ENCODE assay signal across 8 mouse cellular contexts in genomic region chr2:119337425-119338265, GRCm38 (mm10). TPM values are rescaled to one million over a fixed set of nuclear protein-coding genes. Genes with fewer than 3 reads are reported as not detected.
DNase-seq lines count a peak whose midpoint lies in the region; ATAC-seq and TF ChIP-seq lines count a peak whose summit lies in the region.

No protein-coding gene starts in this region.

- no peaks in the 10 kb centered on the region for H3K9me3 ChIP-seq in hindbrain, embryonic 16.5 days (ENCODE audit: control insufficient read depth, low read length)

- no peak for DNase-seq in Patski (ENCODE audit: low read depth, low spot score)
- peak; percentile 92 to 93 for DNase-seq in cerebellum, postnatal 36 days
- DNase-seq in gastrocnemius, adult 18-20 months (ENCODE audit: low spot score) = peak; percentile 93
- peak; percentile 80 to 85 for DNase-seq in left cerebral cortex, adult 2 months (ENCODE audit: extremely low spot score in 1 of 2, low spot score in 2 of 2)
- peak; percentile 71 for DNase-seq in retina, postnatal 7 days (ENCODE audit: low read depth, low spot score)
- DNase-seq in urinary bladder, adult 18-20 months (ENCODE audit: low spot score in 2 of 2) = peak; percentile 80 to 95

- no peaks in the 10 kb centered on the region for H3K27me3 ChIP-seq in Patski
- 0 out of 2 replicates have a peak, but pooled peaks cover 2% of the 10 kb centered on the region for H3K27me3 ChIP-seq in hindbrain, embryonic 16.5 days (replicated peaks; ENCODE audit: control insufficient read depth, insufficient read depth, low read length)

- no peak for TF ChIP-seq CTCF in Patski (IDR thresholded peaks at IDR 0.05)
- peak; percentile 97 for TF ChIP-seq CTCF in left cerebral cortex, adult 2 months (IDR thresholded peaks at IDR 0.05)

- H3K4me3 ChIP-seq in hindbrain, embryonic 16.5 days (ENCODE audit: low read length) = peak overlapping the region; percentile 65
- H3K4me3 ChIP-seq in left cerebral cortex, adult 2 months = peak overlapping the region; percentile 45
- H3K4me3 ChIP-seq in macrophage (ENCODE audit: inconsistent target) = peak overlapping the region; percentile 17; the same call in 1 of the 2 replicates

- CTCF ChIA-PET in Patski (lab: Charles Lee) = interaction anchor here (0.7 to 2.4 kb wide), 15 partner anchors 9 to 107 kb away, joined by 3 to 23 read pairs (median 4); partner anchors contain the start of gene Vps18

- no peaks in the 10 kb centered on the region for H3K79me2 ChIP-seq in macrophage (ENCODE audit: inconsistent target)

- in situ Hi-C loops in Patski (cut with MboI; ENCODE audit: low pct_unique_long_range_greater_than_20kb) = no loop called here

- peak; percentile 86 for ATAC-seq in Patski
- ATAC-seq in hindbrain, embryonic 16.5 days = peak; percentile 88

- 6% methylated on average over 50 of the region's 60 CpGs for WGBS in hindbrain, embryonic 16.5 days
- 7% methylated on average over 60 of the region's 60 CpGs for WGBS in macrophage (ENCODE audit: missing documents)

- intact Hi-C loops in left cerebral cortex, adult 2 months (cut with DNase I) = loop anchor here (2.0 kb wide), 1 partner anchor 77 kb away; no protein-coding TSS in a partner anchor

- peaks cover 9% of the 10 kb centered on the region for H3K4me1 ChIP-seq in hindbrain, embryonic 16.5 days (ENCODE audit: control insufficient read depth, insufficient read depth, low read depth, low read length)

- no peaks in the 10 kb centered on the region for H3K36me3 ChIP-seq in hindbrain, embryonic 16.5 days (ENCODE audit: control insufficient read depth, insufficient read depth, low read length)
- no peaks in the 10 kb centered on the region for H3K36me3 ChIP-seq in macrophage (ENCODE audit: inconsistent target)

- H3K9ac ChIP-seq in hindbrain, embryonic 16.5 days (ENCODE audit: low read depth, low read length) = peak overlapping the region; percentile 88

- peak overlapping the region; percentile 95 for H3K4me2 ChIP-seq in hindbrain, embryonic 16.5 days (ENCODE audit: low read length)

- peak overlapping the region; percentile 70 for H3K27ac ChIP-seq in hindbrain, embryonic 16.5 days (ENCODE audit: low read depth, low read length)
- peak overlapping the region; percentile 58 for H3K27ac ChIP-seq in left cerebral cortex, adult 2 months
- no peak overlapping the region for H3K27ac ChIP-seq in macrophage

- POLR2A ChIA-PET in Patski (lab: Charles Lee) = no interaction called here

RNA-seq across cellular contexts. Expression of gene Dll4, which starts 12.1 kb away (rescaled TPM):
- 3.2 TPM for polyA plus RNA-seq in Patski (2021)
- total RNA-seq in gastrocnemius, adult 18-20 months (2021) = 1 to 10 TPM; 3.2 to 4.5 TPM
- polyA plus RNA-seq in hindbrain, embryonic 16.5 days (2015; fragmentation: Nextera tagmentation; extraction: Ambion mirVana) = 5.3 and 6.0 TPM in 2 replicates
- 1 to 10 TPM; 2.3 to 2.4 TPM for total RNA-seq in left cerebral cortex, adult 2 months (2021)
- 1 to 10 TPM in 12 of 26 experiments, under 1 TPM in 13, not detected in 1; 0.28 to 3.1 (median 0.96) TPM for total RNA-seq in macrophage (2018; cell fraction: chromatin; rRNA removed)
- total RNA-seq in macrophage (2018; cell fraction: cytosol; rRNA removed) = under 1 TPM in 17 of 26 experiments, not detected in 9; 0.03 to 0.24 (median 0.07) TPM
- total RNA-seq in macrophage (2018; cell fraction: nucleus; rRNA removed) = 1 to 10 TPM in 4 of 26 experiments, under 1 TPM in 20, not detected in 2; 0.10 to 2.1 (median 0.50) TPM
- polyA plus RNA-seq in macrophage (2018) = not detected in 3 replicates

RNA-seq across cellular contexts. Expression of gene Chac1, which starts 13.4 kb away (rescaled TPM):
- polyA plus RNA-seq in Patski (2021) (34.2 TPM), macrophage (2018) (0.11 to 0.31 TPM in 2 of 3 replicates, not detected in the other)
- total RNA-seq in gastrocnemius, adult 18-20 months (2021) = 100 to 1,000 TPM in 1 of 2 experiments, 10 to 100 TPM in 1; 50.6 to 108 TPM
- polyA plus RNA-seq in hindbrain, embryonic 16.5 days (2015; fragmentation: Nextera tagmentation; extraction: Ambion mirVana) = 12.3 and 14.9 TPM in 2 replicates
- 1 to 10 TPM; 7.5 to 8.7 TPM for total RNA-seq in left cerebral cortex, adult 2 months (2021)
- 1 to 10 TPM in 12 of 26 experiments, under 1 TPM in 4, not detected in 10; 0.43 to 8.2 (median 2.6) TPM for total RNA-seq in macrophage (2018; cell fraction: chromatin; rRNA removed)
- 10 to 100 TPM in 2 of 26 experiments, 1 to 10 TPM in 11, under 1 TPM in 12, not detected in 1; 0.09 to 13.2 (median 1.4) TPM for total RNA-seq in macrophage (2018; cell fraction: cytosol; rRNA removed)
- total RNA-seq in macrophage (2018; cell fraction: nucleus; rRNA removed) = 10 to 100 TPM in 5 of 26 experiments, 1 to 10 TPM in 8, under 1 TPM in 4, not detected in 9; 0.35 to 18.2 (median 4.4) TPM

RNA-seq across cellular contexts. Expression of gene Vps18, which starts 49.1 kb away (rescaled TPM):
- polyA plus RNA-seq in Patski (2021) (25.3 TPM), macrophage (2018) (37.4 to 56.2 TPM (median 46.6 TPM) in 3 replicates)
- total RNA-seq in gastrocnemius, adult 18-20 months (2021) = 10 to 100 TPM; 10.1 to 10.2 TPM
- polyA plus RNA-seq in hindbrain, embryonic 16.5 days (2015; fragmentation: Nextera tagmentation; extraction: Ambion mirVana) = 28.2 and 30.4 TPM in 2 replicates
- total RNA-seq in left cerebral cortex, adult 2 months (2021) = 10 to 100 TPM; 47.2 to 50.8 TPM
- total RNA-seq in macrophage (2018; cell fraction: chromatin; rRNA removed) = 100 to 1,000 TPM in 1 of 26 experiments, 10 to 100 TPM in 25; 26.7 to 107 (median 64.1) TPM
- total RNA-seq in macrophage (2018; cell fraction: cytosol; rRNA removed) = 10 to 100 TPM; 31.6 to 81.3 (median 49.4) TPM
- 100 to 1,000 TPM in 5 of 26 experiments, 10 to 100 TPM in 21; 37.7 to 114 (median 79.0) TPM for total RNA-seq in macrophage (2018; cell fraction: nucleus; rRNA removed)

Comparison
In these comparisons a context has a peak if more than half of its experiments do, and no peak if none do; other contexts are left out.
1. RNA of gene Chac1, which starts 13.4 kb away (polyA plus RNA-seq): 34.2 TPM in Patski (single experiment) and 12.3 to 14.9 TPM in hindbrain, embryonic 16.5 days; 0.11 to 0.31 TPM in macrophage; every median in the first group is over 10 times any median in the second.
2. Peak in every context shown above with its lines, with median percentiles within 50 percentile points of each other: H3K4me3 ChIP-seq.